Mouse (Mus musculus) stomach, embryonic 14.5 days (tissue): ENCODE data around the gene Nck2. TPM values are rescaled to one million over a fixed set of nuclear protein-coding genes. Genes with fewer than 3 reads are reported as not detected.
A peak's percentile ranks its signal among the peaks of the same experiment; 100 is the strongest.
"Not testable (repeated sequence)": the region's sequence is repeated elsewhere in the genome, so short reads cannot be mapped to it uniquely, and the experiment has no call there.

ENCODE experiments used
- ATAC-seq: fragments of 200-750 bp; cut with Nextera tagmentation; 2 replicates; pipeline ENCODE4 v1.8.0; 2017; ENCODE audit warnings: low read depth, moderate TSS enrichment; ENCODE audit not compliant: insufficient number of reproducible peaks, insufficient read depth, low FRiP score
- H3K27ac ChIP-seq: fragments of 300-500 bp; sonication (generic); 2 replicates; pipeline ENCODE4 v1.5.1; 2014; ENCODE audit warnings: mild to moderate bottlenecking, low read length, moderate library complexity, mixed read lengths
- H3K27me3 ChIP-seq: fragments of 300-500 bp; sonication (generic); 2 replicates; pipeline ENCODE4 v1.6.1; 2014; ENCODE audit warnings: low read length, control low read depth, mixed read lengths; ENCODE audit not compliant: control insufficient read depth, insufficient read depth
- H3K36me3 ChIP-seq: fragments of 300-500 bp; sonication (generic); 2 replicates; pipeline ENCODE4 v1.6.1; 2014; ENCODE audit warnings: mild to moderate bottlenecking, control low read depth, low read length, moderate library complexity, mixed read lengths; ENCODE audit not compliant: control insufficient read depth, insufficient read depth
- H3K4me1 ChIP-seq: fragments of 300-500 bp; sonication (generic); 2 replicates; pipeline ENCODE4 v1.6.1; 2014; ENCODE audit warnings: low read length, control low read depth, mixed read lengths; ENCODE audit not compliant: control insufficient read depth, insufficient read depth
- H3K4me2 ChIP-seq: fragments of 300-500 bp; sonication (generic); replicated peaks from 2 replicates; pipeline ENCODE4 v1.6.1; 2014; ENCODE audit warnings: low read depth, low read length, control low read depth
- H3K4me3 ChIP-seq: fragments of 300-500 bp; sonication (generic); 2 replicates; pipeline ENCODE4 v1.5.1; 2014; ENCODE audit warnings: low read depth, low read length, control low read depth
- H3K9ac ChIP-seq: fragments of 300-500 bp; sonication (generic); replicated peaks from 2 replicates; pipeline ENCODE4 v1.6.1; 2014; ENCODE audit warnings: low read depth, mild to moderate bottlenecking, control low read depth, low read length, moderate library complexity, mixed read lengths
- H3K9me3 ChIP-seq: fragments of 300-500 bp; sonication (generic); 2 replicates; pipeline ENCODE4 v1.6.1; 2016; ENCODE audit warnings: low read depth, low read length, control low read depth; ENCODE audit not compliant: control insufficient read depth
- WGBS: fragments of 180-500 bp; shearing (Covaris S2); extraction: QIAGEN DNeasy Blood & Tissue Kit; methylation state at CpG from one replicate; pipeline ENCODE4 v1.1.7; 2014; 5-methylcytosine and 5-hydroxymethylcytosine counted together
- polyA plus RNA-seq: library from polyadenylated mRNA; unstranded; fragments of >200 nt; fragmentation: Nextera tagmentation; extraction: Ambion mirVana; gene quantifications from 2 replicates; pipeline ENCODE4 v1.2.1, GENCODE M21; 2014

Nck2 gene
- polyA plus RNA-seq, 1 experiment from 2014 or later: 49.0 TPM

DNA sequence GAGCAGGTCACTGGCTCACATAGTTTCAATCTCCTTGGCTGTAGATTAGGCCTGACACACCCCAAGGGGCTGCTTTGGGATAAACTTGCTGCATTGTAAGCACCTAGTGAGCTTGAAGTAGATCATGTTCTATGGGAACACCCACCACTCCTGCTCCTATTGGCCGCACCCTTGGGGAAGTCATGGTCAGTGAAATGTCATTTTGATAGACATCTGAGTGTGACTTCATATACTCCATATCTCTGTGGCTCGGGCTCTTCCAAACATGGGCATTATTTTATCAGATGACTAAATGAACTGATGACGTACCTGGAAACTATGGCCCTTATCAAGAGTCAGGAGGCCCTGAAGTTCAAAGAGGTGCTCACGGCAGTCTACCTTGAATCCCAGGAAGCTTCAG is 77.6 kb downstream of the Nck2 start:
- Histone ChIP-seq H3K9ac (no peak overlapping the region), H3K9me3 (no peaks in the 10 kb centered on the region), H3K36me3 (no peaks in the 10 kb centered on the region), H3K4me2 (no peak overlapping the region), H3K4me3 (no peak overlapping the region), H3K27me3 (no peaks in the 10 kb centered on the region), H3K4me1 (0 out of 2 replicates have a peak, but pooled peaks cover 4% of the 10 kb centered on the region), H3K27ac (no peak overlapping the region)
- WGBS: 83% methylated on average over 4 of the region's 4 CpGs
- peak; percentile 76 for ATAC-seq

DNA sequence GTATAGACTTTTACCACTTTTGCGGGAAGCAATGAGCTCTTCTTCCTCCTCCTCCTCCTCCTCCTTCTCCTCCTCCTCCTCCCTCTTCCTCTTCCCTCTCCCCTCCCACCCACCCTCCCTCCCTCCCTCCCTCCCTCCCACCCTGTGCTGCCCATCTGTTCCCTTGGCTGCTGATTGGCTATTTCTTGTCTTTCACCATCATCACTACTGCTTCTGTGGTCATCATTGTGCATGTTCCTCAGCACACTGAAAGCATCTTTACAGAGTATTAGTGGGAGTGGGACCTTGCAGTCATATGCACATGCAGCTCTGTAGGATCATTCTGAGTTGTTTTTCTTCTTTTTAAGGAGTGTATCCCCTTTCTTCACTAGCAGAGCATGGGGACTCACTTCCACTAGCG is 78.6 kb downstream of the Nck2 start:
- Histone ChIP-seq H3K4me1 (0 out of 2 replicates have a peak, but pooled peaks cover 4% of the 10 kb centered on the region), H3K4me3 (no peak overlapping the region), H3K4me2 (no peak overlapping the region), H3K9ac (no peak overlapping the region), H3K9me3 (no peaks in the 10 kb centered on the region), H3K27me3 (no peaks in the 10 kb centered on the region), H3K27ac (no peak overlapping the region), H3K36me3 (no peaks in the 10 kb centered on the region)
- ATAC-seq: no peak
- WGBS: 70% methylated on average over 2 of the region's 2 CpGs

DNA sequence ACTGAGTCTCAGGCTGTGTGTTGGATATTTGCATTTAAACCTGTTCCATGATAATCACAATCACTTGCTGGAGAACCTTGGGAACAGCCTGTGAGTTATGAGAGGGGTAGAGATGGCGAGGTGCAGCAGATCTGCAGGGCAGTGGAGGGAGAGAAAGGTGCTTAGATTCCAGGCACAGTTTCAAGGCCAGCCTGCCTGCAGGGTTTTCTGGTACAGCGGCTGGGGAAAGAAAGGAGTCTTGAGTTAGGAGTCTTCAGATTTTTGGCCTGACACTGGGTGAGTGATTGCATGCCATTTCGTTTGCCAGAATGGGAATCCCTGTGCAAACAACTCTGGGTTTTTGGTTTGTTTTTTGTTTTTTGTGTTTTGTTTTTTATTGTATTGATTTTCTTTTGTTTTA is 80.0 kb downstream of the Nck2 start:
- H3K9ac ChIP-seq: no peak overlapping the region
- no peak for ATAC-seq
- no peaks in the 10 kb centered on the region for H3K27me3 ChIP-seq
- no peak overlapping the region for H3K4me2 ChIP-seq
- WGBS: 57% methylated on average over 3 of the region's 3 CpGs
- no peak overlapping the region for H3K27ac ChIP-seq
- no peaks in the 10 kb centered on the region for H3K36me3 ChIP-seq
- H3K4me3 ChIP-seq: no peak overlapping the region
- 0 out of 2 replicates have a peak, but pooled peaks cover 4% of the 10 kb centered on the region for H3K4me1 ChIP-seq
- no peaks in the 10 kb centered on the region for H3K9me3 ChIP-seq

DNA sequence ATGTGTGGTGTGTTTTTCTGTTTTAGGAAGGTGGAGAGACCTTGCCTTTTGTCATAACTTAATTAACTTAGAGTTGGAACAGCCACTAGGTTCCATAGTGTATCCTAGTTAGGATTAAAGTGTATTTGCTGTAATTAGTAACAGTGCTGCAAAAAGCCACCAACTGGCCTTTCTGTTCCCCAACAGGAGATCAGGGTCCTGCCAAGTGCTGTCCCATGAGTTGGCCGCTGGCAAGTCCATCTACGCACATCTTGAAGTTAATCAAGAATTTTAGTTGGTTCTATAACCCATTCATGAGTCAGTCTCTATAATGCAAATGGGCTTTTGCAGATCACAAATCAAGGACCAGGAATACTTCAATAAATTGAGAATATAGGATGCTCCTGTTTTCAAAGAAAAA is 83.9 kb downstream of the Nck2 start:
- Histone ChIP-seq H3K36me3 (no peaks in the 10 kb centered on the region), H3K27me3 (no peaks in the 10 kb centered on the region), H3K4me2 (no peak overlapping the region), H3K4me3 (no peak overlapping the region), H3K9ac (no peak overlapping the region), H3K4me1 (peaks cover 11% of the 10 kb centered on the region; the same call in 1 of the 2 replicates), H3K9me3 (no peaks in the 10 kb centered on the region), H3K27ac (no peak overlapping the region)
- WGBS: 100% methylated on average over 2 of the region's 2 CpGs
- no peak for ATAC-seq

DNA sequence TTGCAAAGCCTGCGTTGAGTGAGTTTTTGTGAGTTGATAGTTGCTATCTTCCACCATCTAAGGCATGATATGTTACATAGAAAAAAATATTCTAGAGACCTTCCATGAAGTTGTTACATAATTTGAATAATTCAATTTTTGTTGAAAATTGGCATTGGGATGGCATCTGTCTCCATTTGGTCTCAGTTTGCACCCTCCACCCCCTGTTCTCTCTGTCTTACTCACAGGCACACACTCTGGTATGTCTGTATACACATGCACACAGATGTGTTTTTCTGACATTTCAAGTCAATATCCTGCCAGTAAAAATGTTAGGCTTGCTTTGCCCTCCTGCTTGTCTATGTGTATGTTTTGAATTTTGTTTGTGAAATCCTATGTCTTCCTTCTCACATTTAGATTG is 84.7 kb downstream of the Nck2 start:
- Histone ChIP-seq H3K4me2 (no peak overlapping the region), H3K27me3 (no peaks in the 10 kb centered on the region), H3K4me1 (peaks cover 11% of the 10 kb centered on the region; the same call in 1 of the 2 replicates), H3K9ac (no peak overlapping the region), H3K36me3 (peaks cover 5% of the 10 kb centered on the region), H3K9me3 (no peaks in the 10 kb centered on the region), H3K27ac (no peak overlapping the region), H3K4me3 (no peak overlapping the region)
- 93% methylated on average over 1 of the region's 1 CpGs for WGBS
- ATAC-seq: no peak

DNA sequence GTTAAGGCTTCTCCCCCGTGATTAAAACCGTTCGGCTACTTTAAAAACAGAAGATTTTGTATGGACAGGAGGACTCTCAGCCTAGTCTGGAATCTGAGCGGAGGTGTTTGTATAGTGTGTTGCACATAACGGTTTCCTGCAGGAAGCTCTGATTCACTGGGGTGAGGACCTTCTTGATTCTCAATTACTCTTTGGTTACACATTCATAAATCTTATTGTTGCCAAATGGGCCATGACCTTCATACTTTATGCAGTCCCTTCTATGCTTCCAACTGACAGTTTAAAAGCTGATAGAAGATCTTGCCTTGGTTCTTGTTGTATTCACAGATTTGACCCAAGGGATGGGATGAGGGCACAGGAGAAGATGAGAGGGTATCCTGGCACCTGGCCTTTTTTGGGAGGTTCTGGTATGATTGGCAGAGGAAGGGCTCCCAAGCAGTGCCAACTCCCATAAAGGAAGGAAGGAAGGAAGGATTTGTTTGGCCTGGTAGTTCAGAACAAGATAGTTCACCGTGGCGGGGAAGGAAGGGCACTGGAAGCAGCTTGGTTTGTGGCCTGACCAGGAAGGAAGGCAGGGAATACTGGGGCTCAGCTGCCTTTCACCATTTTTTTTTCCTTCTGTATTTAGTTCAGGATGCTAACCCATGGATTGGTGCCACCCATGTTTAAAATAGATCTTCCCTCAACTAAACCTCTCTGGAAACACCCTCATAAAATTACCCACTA is 86.1 kb downstream of the Nck2 start:
- no peak overlapping the region for H3K4me3 ChIP-seq
- no peak overlapping the region; the same call in 1 of the 2 replicates for H3K27ac ChIP-seq
- WGBS: 69% methylated on average over 7 of the region's 7 CpGs
- H3K4me2 ChIP-seq: no peak overlapping the region
- no peaks in the 10 kb centered on the region for H3K27me3 ChIP-seq
- ATAC-seq: no peak
- H3K36me3 ChIP-seq: peaks cover 7% of the 10 kb centered on the region
- H3K4me1 ChIP-seq: peaks cover 7% of the 10 kb centered on the region; the same call in 1 of the 2 replicates
- H3K9me3 ChIP-seq: no peaks in the 10 kb centered on the region
- no peak overlapping the region for H3K9ac ChIP-seq

DNA sequence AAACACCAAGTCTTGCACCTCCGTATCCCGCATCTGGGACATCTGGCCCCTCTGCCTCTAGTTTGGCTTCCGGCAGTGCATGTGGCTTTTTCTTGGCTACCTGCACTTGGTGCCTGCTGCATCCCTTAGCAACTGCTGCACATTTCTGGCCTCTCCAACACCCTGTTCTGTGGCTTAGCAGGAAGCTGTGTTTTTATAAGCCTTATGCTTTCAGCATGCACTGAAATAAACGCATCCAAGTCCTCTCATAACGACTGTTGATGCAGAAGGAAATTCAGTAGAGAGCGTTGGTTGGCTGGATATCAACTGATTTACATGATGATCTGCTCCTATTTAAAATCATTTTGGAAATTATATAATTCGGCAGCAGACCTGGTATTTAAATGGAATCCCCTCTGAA is 86.9 kb downstream of the Nck2 start:
- Histone ChIP-seq H3K4me3 (no peak overlapping the region), H3K27ac (no peak overlapping the region; the same call in 1 of the 2 replicates), H3K9me3 (no peaks in the 10 kb centered on the region), H3K4me1 (peaks cover 7% of the 10 kb centered on the region; the same call in 1 of the 2 replicates), H3K27me3 (no peaks in the 10 kb centered on the region), H3K4me2 (no peak overlapping the region), H3K9ac (no peak overlapping the region), H3K36me3 (peaks cover 7% of the 10 kb centered on the region)
- ATAC-seq: no peak
- 74% methylated on average over 7 of the region's 7 CpGs for WGBS

DNA sequence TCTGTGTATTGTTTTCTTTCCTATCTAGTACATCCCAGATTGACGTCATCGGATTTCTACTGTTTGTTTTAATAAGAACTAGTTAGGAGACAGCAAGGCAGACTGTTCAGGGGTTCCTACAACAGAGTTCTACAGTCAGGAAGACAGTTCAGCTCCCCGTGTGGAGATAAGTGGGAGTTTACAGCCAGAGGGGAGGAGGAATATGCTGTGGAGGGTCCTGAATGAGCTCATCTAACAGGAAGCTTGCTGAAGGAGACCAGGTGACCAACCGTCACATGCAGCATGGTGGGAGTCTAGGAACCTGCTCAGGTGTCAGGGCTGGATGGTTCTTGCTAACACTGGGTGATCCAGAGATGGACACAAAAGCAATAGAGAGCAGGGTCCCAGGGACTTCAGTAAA is 87.9 kb downstream of the Nck2 start:
- peaks cover 7% of the 10 kb centered on the region for H3K36me3 ChIP-seq
- H3K4me2 ChIP-seq: no peak overlapping the region
- H3K4me1 ChIP-seq: peaks cover 7% of the 10 kb centered on the region; the same call in 1 of the 2 replicates
- no peak for ATAC-seq
- H3K9me3 ChIP-seq: no peaks in the 10 kb centered on the region
- no peak overlapping the region for H3K4me3 ChIP-seq
- no peak overlapping the region for H3K9ac ChIP-seq
- no peaks in the 10 kb centered on the region for H3K27me3 ChIP-seq
- no peak overlapping the region for H3K27ac ChIP-seq
- WGBS: 53% methylated on average over 4 of the region's 4 CpGs

DNA sequence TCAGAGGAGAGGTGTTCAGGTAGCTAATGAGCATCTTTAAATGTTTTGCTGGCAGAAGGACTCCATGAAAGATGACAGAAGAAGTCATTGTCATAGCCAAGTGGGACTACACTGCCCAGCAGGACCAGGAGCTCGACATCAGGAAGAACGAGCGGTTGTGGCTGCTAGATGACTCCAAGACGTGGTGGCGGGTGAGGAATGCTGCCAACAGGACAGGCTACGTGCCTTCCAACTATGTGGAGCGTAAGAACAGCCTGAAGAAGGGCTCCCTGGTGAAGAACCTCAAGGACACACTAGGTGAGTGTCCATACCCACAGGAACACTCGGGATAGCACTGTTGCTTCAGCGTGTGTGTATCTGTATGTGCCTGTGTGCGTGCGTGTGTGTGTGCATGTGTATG is 89.1 kb downstream of the Nck2 start:
- ATAC-seq, H3K36me3 ChIP-seq, H3K4me1 ChIP-seq, H3K27ac ChIP-seq, H3K4me3 ChIP-seq, H3K9me3 ChIP-seq, H3K4me2 ChIP-seq, H3K27me3 ChIP-seq, H3K9ac ChIP-seq: not testable (repeated sequence)
- WGBS: 88% methylated on average over 11 of the region's 11 CpGs
